Mouse (Mus musculus) hindbrain, embryonic 12.5 days (tissue): Measurements from ENCODE around the gene Gm26657. TPM values are rescaled to one million over a fixed set of nuclear protein-coding genes. Genes with fewer than 3 reads are reported as not detected.

Experiments
- ATAC-seq: fragments of 200-750 bp; cut with Nextera tagmentation; 2 replicates; pipeline ENCODE4 v1.8.0; 2017; ENCODE audit warnings: moderate TSS enrichment; ENCODE audit not compliant: low FRiP score
- H3K27ac ChIP-seq: fragments of 300-500 bp; sonication (generic); 2 replicates; pipeline ENCODE4 v1.5.1; 2016; ENCODE audit warnings: mild to moderate bottlenecking
- H3K27me3 ChIP-seq: fragments of 300-500 bp; sonication (generic); 2 replicates; pipeline ENCODE4 v1.6.1; 2016; ENCODE audit warnings: mild to moderate bottlenecking
- H3K36me3 ChIP-seq: fragments of 300-500 bp; sonication (generic); 2 replicates; pipeline ENCODE4 v1.6.1; 2016; ENCODE audit warnings: mild to moderate bottlenecking
- H3K4me1 ChIP-seq: fragments of 300-500 bp; sonication (generic); 2 replicates; pipeline ENCODE4 v1.6.1; 2016
- H3K4me2 ChIP-seq: fragments of 300-500 bp; sonication (generic); replicated peaks from 2 replicates; pipeline ENCODE4 v1.6.1; 2016; ENCODE audit warnings: mild to moderate bottlenecking
- H3K4me3 ChIP-seq: fragments of 300-500 bp; sonication (generic); 2 replicates; pipeline ENCODE4 v1.5.1; 2016; ENCODE audit warnings: mild to moderate bottlenecking
- H3K9ac ChIP-seq: fragments of 300-500 bp; sonication (generic); 2 replicates; pipeline ENCODE4 v1.6.1; 2016; ENCODE audit warnings: mild to moderate bottlenecking, moderate library complexity
- H3K9me3 ChIP-seq: fragments of 300-500 bp; sonication (generic); replicated peaks from 2 replicates; pipeline ENCODE4 v1.6.1; 2016; ENCODE audit warnings: mild to moderate bottlenecking
- WGBS: fragments of 180-500 bp; shearing (Covaris S2); methylation state at CpG from one replicate; pipeline ENCODE4 v1.1.7; 2016; 5-methylcytosine and 5-hydroxymethylcytosine counted together
- polyA plus RNA-seq: library from polyadenylated mRNA; unstranded; fragments of >200 nt; fragmentation: Nextera tagmentation; extraction: Ambion mirVana; gene quantifications from 2 replicates; pipeline ENCODE4 v1.2.1, GENCODE M21; 2016

The Gm26657 gene
- polyA plus RNA-seq, 1 experiment from 2014 or later: not detected

DNA sequence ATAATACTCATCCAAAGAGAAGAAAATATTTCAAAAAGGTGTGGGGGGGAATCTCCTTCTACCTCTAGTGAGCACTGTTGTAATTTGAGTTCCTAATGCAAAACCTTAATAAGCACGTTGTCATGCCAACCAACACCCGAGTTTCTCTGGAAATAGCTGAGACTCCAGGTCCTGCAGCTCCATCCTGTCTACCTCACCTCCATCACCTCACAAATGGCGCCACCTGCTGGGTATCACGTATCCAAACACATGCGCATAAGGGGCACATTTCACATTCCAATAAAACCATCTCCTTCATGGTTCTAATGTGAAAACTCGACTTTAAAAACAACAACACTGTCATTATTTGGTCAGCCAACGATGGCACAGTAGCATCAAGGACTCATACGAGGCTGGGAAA is 14.0 kb upstream of the Gm26657 start:
- H3K9ac ChIP-seq: no peak overlapping the region
- no peaks in the 10 kb centered on the region for H3K4me1 ChIP-seq
- H3K27ac ChIP-seq: no peak overlapping the region
- no peak overlapping the region for H3K4me3 ChIP-seq
- WGBS: 57% methylated on average over 8 of the region's 8 CpGs
- no peak overlapping the region for H3K4me2 ChIP-seq
- H3K27me3 ChIP-seq: no peaks in the 10 kb centered on the region
- H3K9me3 ChIP-seq: no peaks in the 10 kb centered on the region; the same call in 1 of the 2 replicates
- ATAC-seq: no peak
- H3K36me3 ChIP-seq: no peaks in the 10 kb centered on the region

DNA sequence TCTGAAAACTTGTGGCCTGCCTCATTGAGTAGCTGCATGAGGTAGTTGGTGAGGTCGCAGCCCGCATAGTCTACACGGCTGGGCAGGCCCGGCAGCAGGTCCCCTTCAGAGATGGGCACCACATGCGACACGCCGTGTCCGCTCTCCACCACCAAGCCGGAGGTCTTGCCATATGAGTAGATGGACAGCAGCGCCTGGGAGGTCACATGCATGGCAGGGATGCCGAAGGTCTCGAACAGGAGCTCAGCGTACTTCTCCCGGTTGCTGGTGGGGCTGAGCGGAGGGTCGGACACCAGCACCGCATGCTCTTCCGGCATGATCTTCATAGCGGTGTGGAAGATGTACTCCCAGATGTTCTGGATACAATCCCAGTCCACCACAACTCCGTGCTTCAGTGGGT is 741 bp downstream of the Gm26657 start:
- Histone ChIP-seq H3K4me2 (no peak overlapping the region), H3K4me1 (no peaks in the 10 kb centered on the region), H3K4me3 (no peak overlapping the region), H3K36me3 (peaks cover 18% of the 10 kb centered on the region), H3K9ac (no peak overlapping the region), H3K27me3 (no peaks in the 10 kb centered on the region), H3K27ac (no peak overlapping the region), H3K9me3 (no peaks in the 10 kb centered on the region)
- ATAC-seq: no peak
- 95% methylated on average over 20 of the region's 20 CpGs for WGBS

DNA sequence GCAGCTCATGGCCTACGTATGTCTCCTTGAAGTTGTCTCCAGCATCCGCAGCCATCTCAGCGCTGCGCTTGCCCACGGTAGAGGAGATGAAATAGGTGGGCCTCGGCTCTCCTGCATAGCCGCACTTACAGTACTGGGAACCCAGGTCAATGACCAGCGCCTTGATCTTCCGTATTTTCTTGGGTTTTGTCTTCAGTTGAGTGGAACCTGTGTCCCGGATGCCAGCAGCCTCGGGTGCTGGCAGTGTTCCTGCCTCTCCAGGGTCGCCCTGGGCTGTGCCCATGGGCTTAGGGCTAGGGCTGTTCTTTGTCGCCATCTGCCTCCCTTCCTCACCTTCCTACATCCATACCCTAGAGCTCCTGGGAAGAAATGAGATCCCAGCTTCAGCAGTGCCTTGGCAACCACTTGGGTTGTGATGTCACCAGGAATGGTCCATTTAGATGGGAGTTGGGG is 1.2 kb downstream of the Gm26657 start, which contains the start of gene Actl7b:
Actl7b (minus strand) TSS at position 403 of the 453 bp plus-strand sequence.
- Histone ChIP-seq H3K36me3 (peaks cover 22% of the 10 kb centered on the region), H3K4me3 (no peak within 1 kb of the TSS), H3K4me2 (no peak within 1 kb of the TSS), H3K4me1 (no peaks in the 10 kb centered on the region), H3K27me3 (no peaks in the 10 kb centered on the region), H3K9me3 (no peaks in the 10 kb centered on the region), H3K9ac (no peak within 1 kb of the TSS), H3K27ac (no peak within 1 kb of the TSS)
- WGBS: 97% methylated on average over 13 of the region's 13 CpGs
- no peak for ATAC-seq

DNA sequence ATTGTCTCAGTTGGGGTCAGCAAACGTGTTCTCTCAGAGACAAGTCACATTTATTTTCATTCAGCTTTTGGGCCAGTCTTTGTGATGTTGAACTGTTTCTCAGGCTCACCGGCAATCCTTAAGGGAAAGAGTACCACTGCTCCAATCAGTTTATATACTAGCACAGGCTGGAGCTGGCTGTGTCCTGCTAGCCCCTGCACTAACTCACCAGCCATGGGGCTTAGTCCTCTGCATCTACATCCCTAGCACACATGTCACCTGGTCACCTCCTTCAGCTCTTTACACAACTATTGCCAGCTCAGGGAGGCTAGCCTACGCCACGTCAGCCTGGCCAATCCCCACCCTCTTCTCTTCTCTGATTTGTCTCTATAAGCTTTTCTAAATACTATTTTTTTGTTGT is 2.8 kb downstream of the Gm26657 start:
- H3K27ac ChIP-seq: no peak overlapping the region
- H3K4me1 ChIP-seq: no peaks in the 10 kb centered on the region
- H3K9me3 ChIP-seq: no peaks in the 10 kb centered on the region
- H3K4me3 ChIP-seq: no peak overlapping the region
- no peak overlapping the region for H3K9ac ChIP-seq
- no peak overlapping the region for H3K4me2 ChIP-seq
- H3K27me3 ChIP-seq: no peaks in the 10 kb centered on the region
- H3K36me3 ChIP-seq: peaks cover 35% of the 10 kb centered on the region
- WGBS: 89% methylated on average over 4 of the region's 4 CpGs
- no peak for ATAC-seq

DNA sequence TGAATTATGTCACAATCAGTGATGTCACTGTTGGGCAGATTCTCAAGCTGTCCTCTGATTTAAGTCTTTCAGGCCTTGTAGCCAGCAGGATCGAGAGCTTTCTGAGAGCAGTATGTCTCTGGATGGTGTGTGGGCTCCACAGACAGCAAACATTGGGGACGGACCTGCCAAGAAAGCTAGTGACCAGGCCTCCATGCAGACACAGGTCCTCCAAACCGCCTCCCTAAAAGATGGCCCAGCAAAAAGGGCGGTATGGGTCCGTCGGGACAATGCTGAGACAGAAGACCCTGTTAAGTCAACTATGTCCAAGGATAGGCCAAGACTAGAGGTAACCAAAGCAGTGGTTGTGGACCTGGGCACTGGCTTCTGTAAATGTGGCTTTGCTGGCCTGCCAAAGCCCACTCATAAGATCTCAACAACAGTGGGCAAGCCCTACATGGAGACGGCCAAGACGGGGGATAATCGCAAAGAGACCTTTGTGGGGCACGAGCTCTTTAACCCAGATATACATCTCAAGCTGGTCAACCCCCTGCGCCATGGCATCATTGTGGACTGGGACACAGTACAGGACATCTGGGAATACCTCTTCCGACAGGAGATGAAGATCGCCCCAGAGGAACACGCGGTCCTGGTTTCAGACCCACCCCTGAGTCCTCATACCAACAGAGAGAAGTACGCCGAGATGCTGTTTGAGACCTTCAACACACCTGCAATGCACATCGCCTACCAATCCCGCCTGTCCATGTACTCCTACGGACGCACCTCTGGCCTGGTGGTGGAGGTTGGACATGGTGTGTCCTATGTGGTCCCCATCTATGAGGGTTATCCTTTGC is 3.7 kb downstream of the Gm26657 start, which contains the start of gene Actl7a:
Actl7a (plus strand) TSS at position 51 of the 833 bp plus-strand sequence.
- WGBS: 95% methylated on average over 21 of the region's 21 CpGs
- no peaks in the 10 kb centered on the region for H3K9me3 ChIP-seq
- H3K4me1 ChIP-seq: no peaks in the 10 kb centered on the region
- H3K4me3 ChIP-seq: no peak within 1 kb of the TSS
- H3K27me3 ChIP-seq: no peaks in the 10 kb centered on the region
- peaks cover 42% of the 10 kb centered on the region for H3K36me3 ChIP-seq
- ATAC-seq: no peak
- no peak within 1 kb of the TSS for H3K4me2 ChIP-seq
- H3K9ac ChIP-seq: no peak within 1 kb of the TSS
- no peak within 1 kb of the TSS for H3K27ac ChIP-seq

DNA sequence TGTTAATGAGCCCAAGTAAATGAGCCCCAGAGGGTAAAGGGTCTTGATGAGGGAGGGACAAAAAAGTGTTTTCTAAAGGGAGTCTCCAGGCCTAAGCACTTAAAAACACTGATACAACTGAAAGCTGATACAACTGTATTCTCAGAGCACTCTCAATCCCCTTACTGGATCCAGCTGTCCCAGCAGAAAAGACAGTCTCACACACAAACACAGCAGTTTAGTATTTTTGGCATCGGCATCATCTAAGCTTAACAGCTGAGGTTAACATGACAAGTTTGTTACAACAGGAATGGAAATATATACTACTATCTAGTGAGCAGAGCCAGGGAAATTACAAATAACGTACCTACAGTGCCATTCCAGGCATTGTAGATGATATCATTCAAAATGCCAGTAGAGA is 6.5 kb downstream of the Gm26657 start:
- Histone ChIP-seq H3K9ac (no peak overlapping the region), H3K9me3 (no peaks in the 10 kb centered on the region), H3K4me3 (no peak overlapping the region), H3K36me3 (peaks cover 65% of the 10 kb centered on the region), H3K4me1 (no peaks in the 10 kb centered on the region), H3K27me3 (no peaks in the 10 kb centered on the region), H3K4me2 (no peak overlapping the region), H3K27ac (no peak overlapping the region)
- ATAC-seq: no peak
- 98% methylated on average over 2 of the region's 2 CpGs for WGBS

DNA sequence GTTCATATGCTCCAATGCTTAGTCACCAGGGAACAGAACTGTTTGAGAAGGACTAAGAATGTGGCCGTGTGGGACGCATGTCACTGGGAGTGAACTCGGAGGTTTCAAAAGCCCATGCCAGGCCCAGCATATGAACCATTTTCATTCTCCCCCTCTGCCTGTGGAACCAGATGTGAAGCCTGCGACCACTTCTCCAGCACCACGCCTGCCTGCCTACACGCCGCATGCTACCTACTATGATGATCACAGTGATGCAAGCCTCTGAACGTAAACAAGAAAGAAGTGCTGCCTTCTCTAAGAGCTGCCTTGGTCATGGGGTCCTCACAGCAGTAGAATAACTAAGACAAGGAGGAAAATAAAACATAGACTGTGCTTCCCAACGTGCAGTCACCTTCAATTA is 7.6 kb downstream of the Gm26657 start:
- Histone ChIP-seq H3K4me2 (no peak overlapping the region), H3K9me3 (no peaks in the 10 kb centered on the region), H3K9ac (no peak overlapping the region), H3K4me1 (no peaks in the 10 kb centered on the region), H3K27ac (no peak overlapping the region), H3K4me3 (no peak overlapping the region), H3K27me3 (no peaks in the 10 kb centered on the region), H3K36me3 (peaks cover 74% of the 10 kb centered on the region)
- no peak for ATAC-seq
- 95% methylated on average over 9 of the region's 9 CpGs for WGBS

DNA sequence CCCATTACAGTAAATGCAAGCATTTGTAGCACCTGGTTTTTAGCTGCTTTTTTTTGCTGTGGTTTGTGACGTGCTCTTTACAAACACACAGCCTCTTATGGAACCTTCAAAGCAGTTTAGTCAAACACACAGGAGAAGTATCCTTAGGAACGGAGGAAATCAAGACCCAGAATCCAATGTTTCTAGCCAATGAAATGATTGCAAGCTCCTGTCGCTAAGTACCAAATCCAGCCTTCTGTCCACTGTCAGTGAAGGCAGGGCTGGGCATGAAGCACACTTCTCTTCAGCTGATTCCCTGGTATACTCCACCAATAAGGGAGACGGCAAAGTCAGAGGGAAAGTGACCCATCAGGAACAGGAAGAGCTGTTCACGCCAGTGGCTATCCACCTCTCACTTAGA is 16.2 kb downstream of the Gm26657 start:
- ATAC-seq: no peak
- WGBS: 95% methylated on average over 5 of the region's 5 CpGs
- no peak overlapping the region for H3K4me3 ChIP-seq

DNA sequence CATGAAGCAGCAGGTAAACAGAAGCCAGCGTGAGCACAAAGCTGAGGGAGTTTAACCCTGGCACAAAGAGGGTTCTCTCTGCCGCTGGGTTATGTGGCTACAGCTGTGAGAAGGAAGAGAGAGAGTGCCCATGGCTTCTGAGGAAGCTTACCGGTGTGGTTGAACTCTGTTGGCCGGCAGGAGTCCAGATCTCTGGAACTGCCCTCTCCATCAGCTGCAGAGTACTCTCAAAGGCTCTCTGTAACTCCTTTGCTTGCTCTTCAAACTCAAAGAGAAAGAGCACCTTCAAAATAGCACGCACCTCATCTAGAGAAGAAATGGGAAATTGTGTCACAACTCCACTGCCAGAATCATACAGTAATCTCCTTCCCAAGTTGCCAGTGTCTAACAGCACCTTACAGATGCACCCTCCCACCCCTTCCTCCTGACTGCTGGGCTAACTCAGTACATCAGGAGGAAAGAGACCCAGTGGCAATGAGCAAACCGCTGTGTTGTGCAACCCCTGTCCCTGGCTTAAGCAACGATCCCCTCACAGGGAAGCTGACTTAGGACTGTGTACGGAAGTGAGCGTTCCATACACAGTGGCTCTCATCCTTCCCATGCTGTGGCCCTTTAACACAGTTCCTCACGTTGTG is 17.2 kb downstream of the Gm26657 start:
- H3K36me3 ChIP-seq: peaks cover 90% of the 10 kb centered on the region
- no peak for ATAC-seq
- no peak overlapping the region for H3K9ac ChIP-seq

More for the DNA sequence above, 16.2 kb downstream of the Gm26657 start:
- no peak overlapping the region for H3K27ac ChIP-seq
- H3K4me2 ChIP-seq: no peak overlapping the region
- no peaks in the 10 kb centered on the region for H3K4me1 ChIP-seq
- H3K27me3 ChIP-seq: no peaks in the 10 kb centered on the region
- no peaks in the 10 kb centered on the region for H3K9me3 ChIP-seq
- H3K36me3 ChIP-seq: peaks cover 91% of the 10 kb centered on the region
- H3K9ac ChIP-seq: no peak overlapping the region

DNA sequence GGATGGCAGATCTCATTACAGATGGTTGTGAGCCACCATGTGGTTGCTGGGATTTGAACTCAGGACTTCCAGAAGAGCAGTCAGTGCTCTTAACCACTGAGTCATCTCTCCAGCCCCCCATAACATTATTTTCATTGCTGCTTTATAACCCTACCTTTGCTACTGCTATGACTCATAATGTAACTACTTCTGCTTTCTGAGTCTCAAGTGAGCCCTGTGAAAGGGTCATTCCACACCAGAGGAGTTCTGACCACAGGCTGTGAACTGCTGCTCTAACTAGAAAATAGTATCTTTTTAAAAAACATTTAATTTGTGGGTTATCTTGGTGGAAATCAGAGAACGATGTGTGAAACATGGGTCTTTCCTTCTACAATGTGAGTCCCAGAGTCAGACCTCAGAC is 17.8 kb downstream of the Gm26657 start:
- Histone ChIP-seq H3K9ac (no peak overlapping the region), H3K4me3 (no peak overlapping the region), H3K4me2 (no peak overlapping the region), H3K4me1 (no peaks in the 10 kb centered on the region), H3K9me3 (no peaks in the 10 kb centered on the region), H3K36me3 (peaks cover 94% of the 10 kb centered on the region), H3K27me3 (no peaks in the 10 kb centered on the region), H3K27ac (no peak overlapping the region)
- 100% methylated on average over 1 of the region's 1 CpGs for WGBS
- no peak for ATAC-seq

More for the DNA sequence above, 17.2 kb downstream of the Gm26657 start:
- Histone ChIP-seq H3K9me3 (no peaks in the 10 kb centered on the region), H3K27me3 (no peaks in the 10 kb centered on the region), H3K27ac (no peak overlapping the region), H3K4me3 (no peak overlapping the region), H3K4me2 (no peak overlapping the region), H3K4me1 (no peaks in the 10 kb centered on the region)
- WGBS: 95% methylated on average over 10 of the region's 10 CpGs

DNA sequence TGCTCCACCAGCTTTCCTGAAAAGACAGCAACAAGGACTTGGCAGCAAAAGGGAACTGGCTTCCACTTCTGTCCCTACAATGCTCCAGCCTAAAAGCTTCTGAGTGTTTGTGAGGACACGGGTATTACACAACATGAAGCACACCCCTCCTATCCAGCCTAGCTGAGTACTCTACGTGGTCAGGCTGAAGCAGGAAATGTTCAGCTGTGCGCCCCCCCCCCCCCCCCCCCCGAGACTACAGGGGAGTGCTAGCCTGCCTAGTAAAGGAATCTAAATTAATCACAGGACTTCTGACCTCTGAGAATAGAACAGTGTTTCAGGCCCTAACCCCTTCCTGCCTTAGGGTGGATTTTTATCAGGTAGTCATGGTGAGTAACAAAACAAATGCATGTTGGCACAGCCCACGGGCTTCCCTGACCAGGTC is 28.0 kb downstream of the Gm26657 start:
- 74% methylated on average over 5 of the region's 5 CpGs for WGBS
- Histone ChIP-seq H3K4me3 (no peak overlapping the region), H3K27me3 (no peaks in the 10 kb centered on the region), H3K9me3 (no peaks in the 10 kb centered on the region), H3K4me1 (no peaks in the 10 kb centered on the region), H3K9ac (no peak overlapping the region), H3K4me2 (no peak overlapping the region), H3K27ac (no peak overlapping the region), H3K36me3 (peaks cover 91% of the 10 kb centered on the region)
- no peak for ATAC-seq

DNA sequence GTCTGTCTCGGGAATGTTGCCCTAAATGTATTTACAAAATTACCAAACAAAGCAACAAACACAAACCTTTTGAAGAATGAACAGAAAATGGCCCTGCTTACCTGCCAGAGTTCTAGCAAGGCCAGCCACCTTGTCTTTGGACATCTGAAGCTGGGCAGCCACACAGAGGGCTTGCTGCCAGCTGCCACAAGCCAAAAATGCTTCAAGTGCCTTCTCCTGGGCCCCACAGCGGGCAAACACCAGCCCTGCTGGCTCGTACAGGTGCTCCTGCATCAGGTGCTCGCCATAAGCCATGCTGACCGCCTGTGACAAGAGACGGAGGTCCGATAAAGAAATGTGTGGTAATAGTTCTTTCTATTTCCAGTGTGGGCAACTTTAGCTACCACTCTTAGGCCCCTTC is 29.0 kb downstream of the Gm26657 start:
- Histone ChIP-seq H3K27me3 (no peaks in the 10 kb centered on the region), H3K27ac (no peak overlapping the region), H3K4me1 (no peaks in the 10 kb centered on the region), H3K4me2 (no peak overlapping the region), H3K36me3 (peaks cover 93% of the 10 kb centered on the region), H3K4me3 (no peak overlapping the region), H3K9ac (no peak overlapping the region), H3K9me3 (no peaks in the 10 kb centered on the region)
- 96% methylated on average over 7 of the region's 7 CpGs for WGBS
- ATAC-seq: no peak
